In genomic region chr2:32154334-32154997, GRCm38 (mm10) we compare ENCODE assay signal across 8 mouse cellular contexts. TPM values are rescaled to one million over a fixed set of nuclear protein-coding genes. Genes with fewer than 3 reads are reported as not detected.
DNase-seq lines count a peak whose midpoint lies in the region; ATAC-seq and TF ChIP-seq lines count a peak whose summit lies in the region.

No protein-coding gene starts in this region.

- H3K79me2 ChIP-seq in MEL (ENCODE audit: control insufficient read depth, insufficient read depth, low read length, poor library complexity): peaks cover 77% of the 10 kb centered on the region

- peak overlapping the region; percentile 97 for H3K27ac ChIP-seq in heart, embryonic 12.5 days (ENCODE audit: poor library complexity, severe bottlenecking)
- H3K27ac ChIP-seq in MEL (ENCODE audit: control insufficient read depth, low read depth, low read length): no peak overlapping the region
- peak overlapping the region; percentile 100 for H3K27ac ChIP-seq in hindbrain, embryonic 13.5 days

- no peak for ATAC-seq in heart, embryonic 12.5 days (ENCODE audit: insufficient number of reproducible peaks, low FRiP score)
- ATAC-seq in hindbrain, embryonic 13.5 days (ENCODE audit: low FRiP score): no peak

- no peak for DNase-seq in heart, adult 8-10 months (ENCODE audit: low spot score)
- no peak for DNase-seq in MEL (ENCODE audit: low read depth, low spot score)
- peak; percentile 54 for DNase-seq in lung, postnatal 36 days
- no peak for DNase-seq in spleen, adult 18-20 months
- no peak for DNase-seq in layer of hippocampus, postnatal 25 days (ENCODE audit: extremely low spot score in 1 of 2, low spot score in 1 of 2)
- no peak for DNase-seq in left cerebral cortex, adult 8-10 months (ENCODE audit: low spot score in 2 of 2)

- H3K9ac ChIP-seq in heart, embryonic 12.5 days: peak overlapping the region; percentile 97
- H3K9ac ChIP-seq in MEL (ENCODE audit: control insufficient read depth, low read depth, low read length, poor library complexity, severe bottlenecking): 0 out of 2 replicates have a peak overlapping the region, but pooled peaks have one; percentile 28
- H3K9ac ChIP-seq in hindbrain, embryonic 13.5 days: peak overlapping the region; percentile 100

- no peaks in the 10 kb centered on the region for H3K9me3 ChIP-seq in heart, embryonic 12.5 days (replicated peaks)
- H3K9me3 ChIP-seq in MEL (replicated peaks; ENCODE audit: insufficient read depth, low read length): no peaks in the 10 kb centered on the region
- no peaks in the 10 kb centered on the region for H3K9me3 ChIP-seq in hindbrain, embryonic 13.5 days

- no peak for TF ChIP-seq POLR2A in MEL (IDR thresholded peaks at IDR 0.05; ENCODE audit: control insufficient read depth in 1 of 2, insufficient read depth in 1 of 2, low read depth in 1 of 2, low read length in 2 of 2, poor library complexity in 1 of 2)

- 24% methylated on average over 9 of the region's 9 CpGs for WGBS in heart, embryonic 12.5 days
- 25% methylated on average over 9 of the region's 9 CpGs for WGBS in hindbrain, embryonic 13.5 days

- peak overlapping the region; percentile 80; the same call in 1 of the 2 replicates for H3K4me3 ChIP-seq in heart, embryonic 12.5 days
- 0 out of 4 replicates have a peak overlapping the region, but pooled peaks of 1 of the 2 experiments have one; percentile 7 for H3K4me3 ChIP-seq in MEL (ENCODE audit: control insufficient read depth in 1 of 2, insufficient read depth in 1 of 2, low read depth in 2 of 2, low read length in 2 of 2)
- peak overlapping the region; percentile 91 for H3K4me3 ChIP-seq in hindbrain, embryonic 13.5 days

- TF ChIP-seq EP300 in MEL (IDR thresholded peaks at IDR 0.05; ENCODE audit: low read depth in 1 of 2, low read length in 2 of 2): no peak

- no peak for TF ChIP-seq CTCF in MEL (IDR thresholded peaks at IDR 0.05 in 2 of 3, conservative IDR thresholded peaks at IDR 0.05 in 1 of 3; ENCODE audit: control insufficient read depth in 1 of 3, insufficient read depth in 1 of 3, low read depth in 2 of 3, low read length in 3 of 3, poor library complexity in 1 of 3, severe bottlenecking in 1 of 3)

- H3K36me3 ChIP-seq in heart, embryonic 12.5 days: no peaks in the 10 kb centered on the region
- H3K36me3 ChIP-seq in MEL (ENCODE audit: control insufficient read depth in 1 of 2, insufficient read depth in 2 of 2, low read length in 2 of 2): peaks cover 0 to 27% of the 10 kb centered on the region in 2 experiments; a peak in 2 of 4 replicates
- no peaks in the 10 kb centered on the region for H3K36me3 ChIP-seq in hindbrain, embryonic 13.5 days

- H3K27me3 ChIP-seq in heart, embryonic 12.5 days (replicated peaks): no peaks in the 10 kb centered on the region
- H3K27me3 ChIP-seq in MEL (ENCODE audit: control insufficient read depth in 1 of 2, insufficient read depth in 2 of 2, low read length in 2 of 2): no peaks in the 10 kb centered on the region
- H3K27me3 ChIP-seq in hindbrain, embryonic 13.5 days: no peaks in the 10 kb centered on the region

- H3K4me2 ChIP-seq in heart, embryonic 12.5 days: peak overlapping the region; percentile 96
- H3K4me2 ChIP-seq in hindbrain, embryonic 13.5 days: peak overlapping the region; percentile 100

- TF ChIP-seq RAD21 in MEL (IDR thresholded peaks at IDR 0.05; ENCODE audit: low read depth, low read length): no peak

- H3K4me1 ChIP-seq in heart, embryonic 12.5 days (replicated peaks): peaks cover 77% of the 10 kb centered on the region
- peaks cover 12 to 33% of the 10 kb centered on the region in 2 experiments for H3K4me1 ChIP-seq in MEL (ENCODE audit: control insufficient read depth in 1 of 2, insufficient read depth in 2 of 2, low read length in 2 of 2)
- peaks cover 82% of the 10 kb centered on the region for H3K4me1 ChIP-seq in hindbrain, embryonic 13.5 days (replicated peaks)

TF ChIP-seq in MEL, 35 proteins besides CTCF, POLR2A, EP300 and RAD21:
- TF ChIP-seq ELF1 (IDR thresholded peaks at IDR 0.05; ENCODE audit: low read depth, low read length) (no peak), USF1 (IDR thresholded peaks at IDR 0.05; ENCODE audit: low read depth, low read length) (no peak), GABPA (IDR thresholded peaks at IDR 0.05; ENCODE audit: low read depth, low read length) (no peak), TCF12 (IDR thresholded peaks at IDR 0.05; ENCODE audit: low read depth, low read length) (no peak), ZNF384 (IDR thresholded peaks at IDR 0.05; ENCODE audit: low read depth, low read length) (no peak), CHD1 (IDR thresholded peaks at IDR 0.05; ENCODE audit: low read depth, low read length) (no peak)

RNA-seq across cellular contexts. Expression of gene Prrc2b, which starts 3.6 kb away (rescaled TPM):
- 54.7 and 66.5 TPM in 2 replicates for polyA plus RNA-seq in heart, embryonic 12.5 days (2016; fragmentation: Nextera tagmentation; extraction: Ambion mirVana)
- total RNA-seq in heart, adult 8-10 months (2022): 10 to 100 TPM; 83.5 to 94.1 (median 89.2) TPM
- 14.8 and 18.4 TPM in 2 replicates for total RNA-seq in MEL (2012; rRNA removed)
- polyA plus RNA-seq in MEL (2012; ENCODE audit: insufficient read depth in 1 of 2, insufficient read length in 2 of 2, low read depth in 1 of 2, low replicate concordance in 2 of 2, missing spikeins in 1 of 2): 10 to 100 TPM; 42.2 to 42.9 TPM
- 65.8 and 68.8 TPM in 2 replicates for polyA plus RNA-seq in hindbrain, embryonic 13.5 days (2015; fragmentation: Nextera tagmentation; extraction: Ambion mirVana)
- total RNA-seq in layer of hippocampus, postnatal 25 days (2021): 100 to 1,000 TPM; 248 to 275 TPM
- total RNA-seq in left cerebral cortex, adult 8-10 months (2022): 100 to 1,000 TPM; 248 to 277 (median 262) TPM

RNA-seq across cellular contexts. Expression of gene Plpp7, which starts 59.1 kb away (rescaled TPM):
- 11.4 and 13.6 TPM in 2 replicates for polyA plus RNA-seq in heart, embryonic 12.5 days (2016; fragmentation: Nextera tagmentation; extraction: Ambion mirVana)
- total RNA-seq in heart, adult 8-10 months (2022): 10 to 100 TPM; 34.7 to 48.9 (median 42.6) TPM
- 7.3 and 7.6 TPM in 2 replicates for total RNA-seq in MEL (2012; rRNA removed)
- polyA plus RNA-seq in MEL (2012; ENCODE audit: insufficient read depth in 1 of 2, insufficient read length in 2 of 2, low read depth in 1 of 2, low replicate concordance in 2 of 2, missing spikeins in 1 of 2): 10 to 100 TPM in 1 of 2 experiments, not detected in 1; 15.1 TPM
- polyA plus RNA-seq in hindbrain, embryonic 13.5 days (2015; fragmentation: Nextera tagmentation; extraction: Ambion mirVana): 21.6 and 21.7 TPM in 2 replicates
- total RNA-seq in layer of hippocampus, postnatal 25 days (2021): 10 to 100 TPM; 23.7 to 24.4 TPM
- total RNA-seq in left cerebral cortex, adult 8-10 months (2022): 10 to 100 TPM; 26.8 to 31.7 (median 28.8) TPM

Comparison
In these comparisons a context has a peak if more than half of its experiments do, and no peak if none do; other contexts are left out.
1. H3K9ac ChIP-seq: peak in every context shown above with its lines; median percentile 100 in hindbrain, embryonic 13.5 days; 97 in heart, embryonic 12.5 days; 28 in MEL.